Mouse (Mus musculus): ENCODE results near the gene Olfr313. TPM values are rescaled to one million over a fixed set of nuclear protein-coding genes. Genes with fewer than 3 reads are reported as not detected.

The Olfr313 gene
- polyA plus RNA-seq, 1 experiment from 2014 or later, result not detected

- Histone ChIP-seq H3K36me3 (peaks cover 54% of the 10 kb centered on the region), H3K9ac (replicated peaks) (no peak overlapping the region), H3K27ac (replicated peaks) (no peak overlapping the region), H3K4me1 (no peaks in the 10 kb centered on the region), H3K4me2 (no peak overlapping the region), H3K27me3 (replicated peaks) (no peaks in the 10 kb centered on the region), H3K4me3 (replicated peaks) (no peak overlapping the region), H3K9me3 (replicated peaks) (peaks cover 30% of the 10 kb centered on the region; the same call in 1 of the 2 replicates)
- no peak for ATAC-seq (ENCODE audit: low FRiP score)
- WGBS, result 98% methylated on average over 8 of the region's 8 CpGs
Measured at GRCm38 (mm10) chr11:58860744-58861143, 45.9 kb downstream of the Olfr313 start.

DNA sequence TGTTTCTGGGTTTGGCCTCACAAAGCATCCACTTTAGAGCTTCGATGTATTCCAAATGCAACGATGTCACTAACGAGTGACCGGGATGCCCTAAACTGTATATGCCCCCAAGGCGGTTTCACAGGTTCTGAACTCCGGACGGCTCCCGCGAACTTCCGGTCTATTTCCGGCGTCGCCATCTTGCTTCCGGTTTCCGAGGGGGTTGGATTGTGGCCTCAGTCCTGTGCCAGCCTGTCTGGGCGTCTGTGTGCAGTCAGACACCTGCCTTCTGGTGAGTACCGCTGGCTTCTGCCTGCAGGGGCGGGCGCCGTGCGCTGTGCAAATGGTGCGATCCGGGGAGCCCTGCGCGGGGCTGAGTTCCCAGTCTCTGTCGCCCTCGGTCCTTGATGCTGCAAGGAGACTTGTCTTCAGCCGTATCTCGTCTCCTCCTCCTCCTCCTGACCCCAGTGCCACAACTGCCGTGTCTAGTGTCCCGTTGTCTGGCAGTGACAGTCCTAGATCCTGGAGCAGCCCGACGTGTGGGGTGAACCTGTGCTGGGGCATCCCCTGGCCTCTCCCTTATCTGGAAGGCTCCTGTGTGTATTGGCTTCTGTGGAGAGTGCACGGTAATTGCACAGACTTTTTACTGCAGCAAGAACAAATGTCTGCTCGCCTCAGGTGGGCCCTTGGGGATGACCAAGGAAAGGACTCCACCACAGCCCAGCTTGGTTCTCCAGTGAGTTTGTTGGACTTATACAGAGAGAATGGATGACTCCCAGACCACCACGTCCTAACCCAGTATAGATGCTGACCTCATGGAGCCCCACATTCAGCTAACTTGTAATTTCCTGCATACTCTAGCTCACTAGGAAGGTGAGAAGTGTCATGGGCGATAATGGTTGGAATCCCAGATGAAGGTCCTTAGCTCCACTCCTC is 52.5 kb downstream of the Olfr313 start, which contains the start of gene 2810021J22Rik:
Gene 2810021J22Rik (plus strand): TSS at position 178 of the 915 bp plus-strand sequence.
- WGBS, result 3% methylated on average over 37 of the region's 37 CpGs
- Histone ChIP-seq H3K27ac (replicated peaks) (peak within 1 kb of the TSS; percentile 93), H3K27me3 (replicated peaks) (no peaks in the 10 kb centered on the region), H3K4me3 (replicated peaks) (peak within 1 kb of the TSS; percentile 75), H3K4me1 (peaks cover 28% of the 10 kb centered on the region), H3K9ac (replicated peaks) (peak within 1 kb of the TSS; percentile 87), H3K4me2 (peak within 1 kb of the TSS; percentile 80), H3K36me3 (peaks cover 17% of the 10 kb centered on the region), H3K9me3 (replicated peaks) (no peaks in the 10 kb centered on the region)
- peak; percentile 91 for ATAC-seq (ENCODE audit: low FRiP score)

DNA sequence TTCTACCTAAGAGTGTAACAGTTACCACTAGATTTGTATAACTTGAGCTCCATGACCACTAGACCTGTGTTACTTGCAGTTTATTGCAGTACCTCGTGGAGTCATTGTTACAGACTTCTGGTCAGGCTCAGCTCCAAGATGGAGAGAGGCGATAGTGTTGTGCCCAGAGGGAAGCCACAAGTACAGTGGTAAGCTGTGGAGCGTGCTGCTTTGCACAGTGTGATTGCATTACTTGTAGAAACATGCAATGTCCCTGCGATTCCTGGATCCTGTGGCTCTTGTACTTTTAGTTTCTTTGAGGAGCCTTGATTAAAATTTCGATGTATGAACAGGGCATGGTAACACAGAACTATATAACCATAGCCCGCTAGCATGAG is 53.1 kb downstream of the Olfr313 start:
- 56% methylated on average over 6 of the region's 6 CpGs for WGBS
- no peaks in the 10 kb centered on the region for H3K9me3 ChIP-seq (replicated peaks)
- peak overlapping the region; percentile 80 for H3K4me2 ChIP-seq
- peak overlapping the region; percentile 93 for H3K27ac ChIP-seq (replicated peaks)
- H3K9ac ChIP-seq (replicated peaks), result peak overlapping the region; percentile 87
- H3K36me3 ChIP-seq, result peaks cover 17% of the 10 kb centered on the region
- H3K27me3 ChIP-seq (replicated peaks), result no peaks in the 10 kb centered on the region
- peaks cover 28% of the 10 kb centered on the region for H3K4me1 ChIP-seq
- no peak for ATAC-seq (ENCODE audit: low FRiP score)
- H3K4me3 ChIP-seq (replicated peaks), result peak overlapping the region; percentile 75

Other genes starting within 250 kb of the Olfr313 start
- 0.19 TPM in 1 of 2 replicates, not detected in the other for gene Olfr224, start 244.4 kb upstream of the Olfr313 start, polyA plus RNA-seq (2015; fragmentation: Nextera tagmentation; extraction: Ambion mirVana)
- gene Olfr325, start 237.3 kb upstream of the Olfr313 start, polyA plus RNA-seq (2015; fragmentation: Nextera tagmentation; extraction: Ambion mirVana), result not detected in 2 replicates
- gene Olfr324, start 219.9 kb upstream of the Olfr313 start, polyA plus RNA-seq (2015; fragmentation: Nextera tagmentation; extraction: Ambion mirVana), result 0.05 and 0.12 TPM in 2 replicates
- not detected in 2 replicates for gene 2210407C18Rik, start 198.9 kb upstream of the Olfr313 start, polyA plus RNA-seq (2015; fragmentation: Nextera tagmentation; extraction: Ambion mirVana)
- gene Olfr323, start 184.5 kb upstream of the Olfr313 start, polyA plus RNA-seq (2015; fragmentation: Nextera tagmentation; extraction: Ambion mirVana), result not detected in 2 replicates
- gene Trim58, start 174.5 kb upstream of the Olfr313 start, polyA plus RNA-seq (2015; fragmentation: Nextera tagmentation; extraction: Ambion mirVana), result 0.19 and 0.29 TPM in 2 replicates
- gene Olfr322, start 156.2 kb upstream of the Olfr313 start, polyA plus RNA-seq (2015; fragmentation: Nextera tagmentation; extraction: Ambion mirVana), result not detected in 2 replicates
- not detected in 2 replicates for gene Olfr320, start 133.9 kb upstream of the Olfr313 start, polyA plus RNA-seq (2015; fragmentation: Nextera tagmentation; extraction: Ambion mirVana)
- not detected in 2 replicates for gene Olfr319, start 115.8 kb upstream of the Olfr313 start, polyA plus RNA-seq (2015; fragmentation: Nextera tagmentation; extraction: Ambion mirVana)
- not detected in 2 replicates for gene Olfr318, start 91.0 kb upstream of the Olfr313 start, polyA plus RNA-seq (2015; fragmentation: Nextera tagmentation; extraction: Ambion mirVana)
- 0.17 and 0.26 TPM in 2 replicates for gene Olfr317, start 75.8 kb upstream of the Olfr313 start, polyA plus RNA-seq (2015; fragmentation: Nextera tagmentation; extraction: Ambion mirVana)
- not detected in 2 replicates for gene Olfr316, start 62.3 kb upstream of the Olfr313 start, polyA plus RNA-seq (2015; fragmentation: Nextera tagmentation; extraction: Ambion mirVana)
- gene Olfr315, start 41.8 kb upstream of the Olfr313 start, polyA plus RNA-seq (2015; fragmentation: Nextera tagmentation; extraction: Ambion mirVana), result not detected in 2 replicates
- 0.06 TPM in 1 of 2 replicates, not detected in the other for gene Olfr314, start 32.0 kb upstream of the Olfr313 start, polyA plus RNA-seq (2015; fragmentation: Nextera tagmentation; extraction: Ambion mirVana)
- gene Fam183b, start 13.0 kb upstream of the Olfr313 start, polyA plus RNA-seq (2015; fragmentation: Nextera tagmentation; extraction: Ambion mirVana), result 10.1 and 15.2 TPM in 2 replicates
- gene Olfr312, start 14.2 kb downstream of the Olfr313 start, polyA plus RNA-seq (2015; fragmentation: Nextera tagmentation; extraction: Ambion mirVana), result not detected in 2 replicates
- not detected in 2 replicates for gene Olfr311, start 24.3 kb downstream of the Olfr313 start, polyA plus RNA-seq (2015; fragmentation: Nextera tagmentation; extraction: Ambion mirVana)
- 20.8 and 22.4 TPM in 2 replicates for gene Gm12258, start 32.2 kb downstream of the Olfr313 start, polyA plus RNA-seq (2015; fragmentation: Nextera tagmentation; extraction: Ambion mirVana)
- 10.3 and 11.7 TPM in 2 replicates for gene 2810021J22Rik, start 52.2 kb downstream of the Olfr313 start, polyA plus RNA-seq (2015; fragmentation: Nextera tagmentation; extraction: Ambion mirVana)
- 6.6 and 8.1 TPM in 2 replicates for gene Zfp39, start 89.2 kb downstream of the Olfr313 start, polyA plus RNA-seq (2015; fragmentation: Nextera tagmentation; extraction: Ambion mirVana)
- gene Btnl10, start 102.9 kb downstream of the Olfr313 start, polyA plus RNA-seq (2015; fragmentation: Nextera tagmentation; extraction: Ambion mirVana), result 0.10 TPM in 1 of 2 replicates, not detected in the other
- 559 and 636 TPM in 2 replicates for gene Rnf187, start 123.9 kb downstream of the Olfr313 start, polyA plus RNA-seq (2015; fragmentation: Nextera tagmentation; extraction: Ambion mirVana)
- 184 and 262 TPM in 2 replicates for gene Hist3h2ba, start 133.9 kb downstream of the Olfr313 start, polyA plus RNA-seq (2015; fragmentation: Nextera tagmentation; extraction: Ambion mirVana)
- gene Hist3h2a, start 139.7 kb downstream of the Olfr313 start, polyA plus RNA-seq (2015; fragmentation: Nextera tagmentation; extraction: Ambion mirVana), result 66.5 and 86.3 TPM in 2 replicates
- gene Trim17, start 139.7 kb downstream of the Olfr313 start, polyA plus RNA-seq (2015; fragmentation: Nextera tagmentation; extraction: Ambion mirVana), result 1.1 TPM in 2 replicates
- 22.2 and 22.5 TPM in 2 replicates for gene Trim11, start 163.1 kb downstream of the Olfr313 start, polyA plus RNA-seq (2015; fragmentation: Nextera tagmentation; extraction: Ambion mirVana)

Measured in neural tube, embryonic 15.5 days (tissue).